Mouse (Mus musculus) E14TG2a.4 (cell line): Measurements from ENCODE around the gene Ercc8.
A peak's percentile ranks its signal among the peaks of the same experiment; 100 is the strongest.

ENCODE experiments used
- CTCF ChIP-seq: conservative IDR thresholded peaks from 2 replicates; pipeline ENCODE4 v1.5.1; 2014; ENCODE audit warnings: low read length
- NANOG ChIP-seq: IDR thresholded peaks from 2 replicates; pipeline ENCODE4 v1.6.1; 2014; ENCODE audit warnings: borderline replicate concordance, low read length, mixed read lengths
- POU5F1 ChIP-seq: IDR thresholded peaks from 2 replicates; pipeline ENCODE4 v1.6.1; 2014; ENCODE audit warnings: low read length, borderline replicate concordance

- TF ChIP-seq CTCF (peak; percentile 53), NANOG (no peak), POU5F1 (no peak)
These were observed 1.4 kb downstream of the Ercc8 start for GRCm38 (mm10) chr13:108159963-108160362.
